Mouse (Mus musculus) left cerebral cortex, postnatal 10 days (tissue): Measurements from ENCODE around the gene Tube1. TPM values are rescaled to one million over a fixed set of nuclear protein-coding genes. Genes with fewer than 3 reads are reported as not detected.
"Not testable (repeated sequence)": the region's sequence is repeated elsewhere in the genome, so short reads cannot be mapped to it uniquely, and the experiment has no call there.

Source experiments
- DNase-seq, 2 experiments: peaks; one replicate each; pipeline ENCODE4 v3.0.0; 2021 to 2022; ENCODE audit warnings: low spot score in 2 of 2, mixed read lengths in 1 of 2; ENCODE audit errors: extremely low spot score in 1 of 2
- intact Hi-C: fragments of 180-260 bp; cut with DNase I; formaldehyde crosslinking; loops from one replicate; pipeline ENCODE4 v1.15.1; 2025
- total RNA-seq, 2 experiments: library from RNA; stranded (reverse); gene quantifications; 2 replicates each; pipeline ENCODE4 v1.2.3; 2021

The Tube1 gene
- total RNA-seq, 2 experiments from 2014 or later = 2.8 to 4.9 TPM

GRCm38 (mm10) chr10:39162666-39163484, 29.1 kb downstream of the Tube1 start:
- intact Hi-C loops = no loop called here
- peak in 1 of 2 experiments; percentile 45 for DNase-seq

DNA sequence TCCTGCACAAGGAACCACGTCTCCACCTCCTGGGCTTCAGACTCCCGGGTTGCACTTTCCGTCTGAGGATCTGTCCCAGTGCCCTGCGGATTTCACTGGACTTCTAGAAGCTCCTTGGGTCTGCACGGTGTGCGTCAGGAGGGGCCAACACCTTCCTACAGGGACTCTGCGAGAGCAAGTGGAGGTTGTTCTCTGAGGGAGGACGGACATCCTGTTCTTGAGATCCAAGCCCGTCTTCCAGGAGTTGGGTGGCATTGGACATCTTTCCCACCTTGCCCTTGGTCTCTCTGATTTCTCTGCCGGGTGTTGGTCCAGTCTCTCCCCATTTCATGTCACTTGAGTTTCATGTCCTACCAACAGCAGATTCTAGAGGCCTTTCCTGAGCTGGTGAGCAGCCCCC, 29.9 kb downstream of the Tube1 start, which contains the start of gene Ccn6:
Gene Ccn6, minus strand, starts transcription at position 101 of the 400 bp plus-strand sequence.
- no peak for DNase-seq
- intact Hi-C loops = no loop called here

DNA sequence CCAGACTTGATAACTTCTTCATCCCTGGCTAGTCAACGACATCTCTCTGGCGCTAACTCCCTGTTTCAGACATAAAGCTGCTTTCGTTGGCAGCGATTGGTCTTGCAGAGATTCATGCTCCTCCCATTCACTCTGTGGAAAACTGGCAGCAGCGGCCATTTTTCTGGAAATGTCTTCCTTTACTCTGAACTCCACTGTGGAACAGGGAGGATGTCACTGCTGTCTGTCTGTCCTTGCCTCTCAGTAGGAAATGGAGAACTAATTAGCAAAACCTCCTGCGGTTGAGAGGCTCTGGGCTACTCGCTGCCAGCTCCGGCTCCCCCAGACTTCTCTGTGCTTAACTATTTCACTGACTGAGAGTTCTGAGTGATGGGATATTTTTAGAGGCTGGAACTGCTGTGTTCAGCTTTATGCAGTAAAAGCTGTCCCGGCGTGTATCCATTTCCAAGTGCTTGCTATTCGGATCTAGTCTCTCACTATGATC, 31.9 kb downstream of the Tube1 start:
- DNase-seq = peak; percentile 67 to 69
- intact Hi-C loops = no loop called here

DNA sequence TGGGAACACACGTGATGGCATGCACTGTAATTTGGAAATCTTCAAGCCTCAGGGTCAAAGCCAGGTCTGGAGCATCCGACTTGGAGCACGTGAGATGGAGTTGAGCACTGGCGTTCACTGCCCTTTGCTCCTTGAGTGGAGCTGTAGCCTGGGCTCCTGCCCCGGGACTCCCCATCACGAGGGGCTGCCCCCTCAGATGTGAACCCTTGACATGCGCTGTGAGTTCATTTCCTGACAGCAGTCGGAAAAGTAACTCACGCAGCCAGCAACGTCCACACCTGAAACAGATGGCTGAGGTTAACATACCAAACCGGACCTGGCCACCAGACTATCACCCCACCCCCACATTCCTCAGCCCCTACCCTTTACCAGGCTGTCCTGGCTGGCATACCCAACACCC, 33.8 kb downstream of the Tube1 start:
- DNase-seq = no peak
- intact Hi-C loops = no loop called here

- intact Hi-C loops = loop anchor here (2.0 to 10.0 kb wide), 5 partner anchors 73 to 789 kb away; partner anchors contain the start of gene Rev3l
- DNase-seq = no peak
Measured at GRCm38 (mm10) chr10:39169642-39170041, 35.9 kb downstream of the Tube1 start.

GRCm38 (mm10) chr10:39170181-39170580, 36.4 kb downstream of the Tube1 start:
- DNase-seq = peak; percentile 53 to 77

GRCm38 (mm10) chr10:39170706-39171105, 36.9 kb downstream of the Tube1 start:
- intact Hi-C loops = loop anchor here (2.0 to 10.0 kb wide), 5 partner anchors 72 to 788 kb away; partner anchors contain the start of gene Rev3l
- DNase-seq = no peak

More at GRCm38 (mm10) chr10:39170181-39170580, 36.4 kb downstream of the Tube1 start:
- intact Hi-C loops = loop anchor here (2.0 to 10.0 kb wide), 5 partner anchors 72 to 789 kb away; partner anchors contain the start of gene Rev3l

DNA sequence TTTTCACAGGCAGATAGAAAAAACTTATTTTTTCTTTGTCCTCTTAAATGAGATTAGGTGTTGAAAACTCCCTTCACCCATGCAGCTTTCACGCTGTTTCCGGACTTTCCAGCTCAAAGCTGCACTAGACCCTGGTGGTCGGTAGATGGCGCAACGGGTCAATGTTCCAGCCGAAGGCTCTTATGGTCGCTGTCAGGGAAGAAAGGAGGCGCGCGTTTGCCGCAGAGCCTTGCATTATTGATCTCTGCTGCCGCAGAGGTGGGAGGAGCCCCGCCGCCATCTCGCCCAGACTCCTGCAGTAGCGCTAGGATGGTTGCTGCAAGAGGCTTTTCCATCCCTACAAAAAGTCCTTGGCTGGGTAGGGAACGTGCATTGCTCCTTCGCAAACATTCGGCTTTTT, 37.4 kb downstream of the Tube1 start:
- intact Hi-C loops = loop anchor here (2.0 to 10.0 kb wide), 5 partner anchors 71 to 788 kb away; partner anchors contain the start of gene Rev3l
- DNase-seq = peak; percentile 93

GRCm38 (mm10) chr10:39171603-39172539, 38.1 kb downstream of the Tube1 start:
- DNase-seq = peak; percentile 91 to 93
- intact Hi-C loops = loop anchor here (2.0 to 10.0 kb wide), 5 partner anchors 70 to 787 kb away; partner anchors contain the start of gene Rev3l

- DNase-seq = no peak
- intact Hi-C loops = loop anchor here (5.0 to 10.0 kb wide), 3 partner anchors 70 to 562 kb away; partner anchors contain the start of gene Rev3l
Measured at GRCm38 (mm10) chr10:39172540-39172931, 38.8 kb downstream of the Tube1 start.

GRCm38 (mm10) chr10:39173077-39173476, 39.3 kb downstream of the Tube1 start:
- DNase-seq = peak in 1 of 2 experiments; percentile 84
- intact Hi-C loops = loop anchor here (5.0 to 10.0 kb wide), 3 partner anchors 69 to 562 kb away; partner anchors contain the start of gene Rev3l

- intact Hi-C loops = loop anchor here (10.0 kb wide), 1 partner anchor 558 kb away; the partner anchor contains the start of gene Rev3l
- no peak for DNase-seq
Measured at GRCm38 (mm10) chr10:39176981-39177380, 43.2 kb downstream of the Tube1 start.

DNA sequence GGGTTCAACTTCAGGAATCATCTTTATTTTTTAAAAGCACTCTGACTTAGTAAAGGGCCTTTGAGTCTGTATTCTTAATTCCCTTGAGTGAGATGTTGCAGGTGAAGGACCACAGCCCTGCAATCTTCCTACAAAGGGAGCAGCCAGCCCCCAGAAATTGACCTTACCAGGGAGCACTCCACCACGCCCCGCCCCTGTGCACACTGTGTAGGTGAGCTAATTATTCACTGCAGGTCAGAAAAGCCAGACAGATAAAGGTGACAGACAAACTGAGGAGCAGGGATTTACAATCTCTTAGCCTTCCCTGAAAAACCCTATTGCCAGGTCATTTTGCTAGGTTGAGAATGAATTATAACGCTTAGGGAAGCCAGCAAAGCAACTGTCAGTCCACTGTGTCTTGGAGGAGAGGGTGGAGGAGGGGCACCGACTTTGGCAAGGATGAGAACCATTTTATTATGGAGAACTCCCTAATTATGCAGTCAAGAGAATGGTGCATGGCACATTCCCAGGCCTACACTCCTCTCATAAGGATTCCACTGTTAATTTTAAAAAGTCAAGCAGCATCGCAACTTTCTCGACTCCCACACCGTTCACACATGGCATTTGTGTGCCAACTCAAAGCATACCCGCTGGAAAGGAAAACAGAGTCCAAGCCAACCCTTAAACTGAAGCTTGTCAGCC, 51.2 kb downstream of the Tube1 start:
- intact Hi-C loops = loop anchor here (5.0 kb wide), 1 partner anchor 42 kb away; no protein-coding TSS in a partner anchor
- peak; percentile 45 to 70 for DNase-seq

- DNase-seq = no peak
- intact Hi-C loops = no loop called here
Measured at GRCm38 (mm10) chr10:39185545-39185906, 51.8 kb downstream of the Tube1 start.

- no peak for DNase-seq
- intact Hi-C loops = no loop called here
Measured at GRCm38 (mm10) chr10:39192673-39193072, 58.9 kb downstream of the Tube1 start.

DNA sequence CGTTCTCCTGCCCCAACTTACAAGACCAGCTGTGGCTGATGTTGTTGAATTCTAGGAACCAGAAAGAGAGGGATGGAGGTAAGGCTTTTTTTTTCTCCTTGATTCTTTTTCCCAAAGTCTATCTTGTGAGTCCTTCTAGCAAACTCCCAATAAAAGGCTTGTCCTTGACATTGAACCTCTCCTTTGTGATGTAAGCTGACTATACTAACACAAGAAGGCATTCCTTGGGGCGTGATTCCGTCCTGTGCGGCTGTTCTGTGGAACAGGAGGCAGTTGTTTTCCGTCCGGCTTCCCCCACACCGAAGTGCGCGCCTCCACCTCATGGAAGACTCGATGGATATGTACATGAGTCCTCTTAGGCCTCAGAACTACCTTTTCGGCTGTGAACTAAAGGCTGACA, 64.4 kb downstream of the Tube1 start:
- DNase-seq, intact Hi-C loops: not testable (repeated sequence)
